Mouse (Mus musculus) forebrain, postnatal 0 days (tissue): ENCODE measurements around the gene Fndc3b. TPM values are rescaled to one million over a fixed set of nuclear protein-coding genes. Genes with fewer than 3 reads are reported as not detected.

ENCODE experiments used
- ATAC-seq: fragments of 200-750 bp; cut with Nextera tagmentation; 2 replicates; pipeline ENCODE4 v1.8.0; 2017; ENCODE audit warnings: mild to moderate bottlenecking, moderate library complexity
- DNase-seq: peaks from one replicate; pipeline ENCODE4 v3.0.0-alpha.2; 2015
- H3K27ac ChIP-seq: fragments of 300-500 bp; sonication (generic); 2 replicates; pipeline ENCODE4 v1.5.1; 2014; ENCODE audit warnings: low read depth, mild to moderate bottlenecking, antibody characterized with exemption, low read length, moderate library complexity, mixed read lengths
- H3K27me3 ChIP-seq: fragments of 300-500 bp; sonication (generic); 2 replicates; pipeline ENCODE4 v1.6.1; 2014; ENCODE audit warnings: mild to moderate bottlenecking, low read length, mixed read lengths; ENCODE audit not compliant: insufficient read depth
- H3K36me3 ChIP-seq: fragments of 300-500 bp; sonication (generic); 2 replicates; pipeline ENCODE4 v1.6.1; 2014; ENCODE audit warnings: mild to moderate bottlenecking, moderate library complexity; ENCODE audit not compliant: insufficient read depth
- H3K4me1 ChIP-seq: fragments of 300-500 bp; sonication (generic); 2 replicates; pipeline ENCODE4 v1.6.1; 2014; ENCODE audit warnings: antibody characterized with exemption; ENCODE audit not compliant: insufficient read depth
- H3K4me2 ChIP-seq: fragments of 300-500 bp; sonication (generic); 2 replicates; pipeline ENCODE4 v1.6.1; 2014; ENCODE audit warnings: low read depth, mild to moderate bottlenecking, moderate library complexity
- H3K4me3 ChIP-seq: fragments of 300-500 bp; sonication (generic); 2 replicates; pipeline ENCODE4 v1.5.1; 2014; ENCODE audit warnings: low read depth, low read length, mixed read lengths
- H3K9ac ChIP-seq: fragments of 300-500 bp; sonication (generic); 2 replicates; pipeline ENCODE4 v1.6.1; 2014; ENCODE audit warnings: mild to moderate bottlenecking
- H3K9me3 ChIP-seq: fragments of 300-500 bp; sonication (generic); 2 replicates; pipeline ENCODE4 v1.6.1; 2016; ENCODE audit warnings: low read length
- CTCF ChIP-seq: sonication (generic); IDR thresholded peaks from 2 replicates; pipeline ENCODE4 v1.5.1; 2016; ENCODE audit warnings: antibody characterized with exemption, control low read depth, low read depth
- WGBS: fragments of 180-500 bp; shearing (Covaris S2); extraction: QIAGEN DNeasy Blood & Tissue Kit; methylation state at CpG from one replicate; pipeline ENCODE4 v1.1.7; 2014; 5-methylcytosine and 5-hydroxymethylcytosine counted together
- polyA plus RNA-seq: library from polyadenylated mRNA; unstranded; fragments of >200 nt; fragmentation: Nextera tagmentation; extraction: Ambion mirVana; gene quantifications from 2 replicates; pipeline ENCODE4 v1.2.1, GENCODE M21; 2015
- total RNA-seq: library from RNA; depleted of rRNA; stranded (reverse); fragments of >200 nt; gene quantifications from 2 replicates; pipeline ENCODE4 v1.2.3, GENCODE M21; 2014

Fndc3b gene
- total and polyA plus RNA-seq, 2 experiments from 2014 or later, result 5.7 to 18.3 TPM

GRCm38 (mm10) chr3:27561921-27562320, 149.2 kb downstream of the Fndc3b start:
- no peak for ATAC-seq
- Histone ChIP-seq H3K4me3 (no peak overlapping the region), H3K4me1 (no peaks in the 10 kb centered on the region), H3K27ac (no peak overlapping the region), H3K4me2 (no peak overlapping the region), H3K9ac (no peak overlapping the region), H3K36me3 (no peaks in the 10 kb centered on the region), H3K9me3 (no peaks in the 10 kb centered on the region), H3K27me3 (no peaks in the 10 kb centered on the region)
- peak; percentile 6 for DNase-seq
- WGBS, result 93% methylated on average over 2 of the region's 2 CpGs
- no peak for TF ChIP-seq CTCF

- Histone ChIP-seq H3K27ac (no peak overlapping the region), H3K9me3 (no peaks in the 10 kb centered on the region), H3K9ac (no peak overlapping the region), H3K4me2 (no peak overlapping the region), H3K27me3 (no peaks in the 10 kb centered on the region), H3K4me1 (no peaks in the 10 kb centered on the region), H3K36me3 (no peaks in the 10 kb centered on the region), H3K4me3 (no peak overlapping the region)
- no peak for TF ChIP-seq CTCF
- WGBS, result 94% methylated on average over 4 of the region's 4 CpGs
- no peak for ATAC-seq
- DNase-seq, result no peak
Measured at GRCm38 (mm10) chr3:27559316-27559715, 151.8 kb downstream of the Fndc3b start.

GRCm38 (mm10) chr3:27557100-27558004, 153.8 kb downstream of the Fndc3b start:
- Histone ChIP-seq H3K27ac (no peak overlapping the region), H3K4me2 (no peak overlapping the region), H3K27me3 (no peaks in the 10 kb centered on the region), H3K36me3 (no peaks in the 10 kb centered on the region), H3K9ac (no peak overlapping the region), H3K4me3 (no peak overlapping the region), H3K4me1 (no peaks in the 10 kb centered on the region), H3K9me3 (no peaks in the 10 kb centered on the region)
- ATAC-seq, result no peak
- WGBS, result 90% methylated on average over 4 of the region's 4 CpGs
- no peak for DNase-seq
- TF ChIP-seq CTCF, result no peak

- no peak overlapping the region for H3K4me3 ChIP-seq
- no peaks in the 10 kb centered on the region for H3K36me3 ChIP-seq
- no peak overlapping the region for H3K4me2 ChIP-seq
- no peak for TF ChIP-seq CTCF
- H3K9me3 ChIP-seq, result no peaks in the 10 kb centered on the region
- DNase-seq (no peak), ATAC-seq (no peak)
- H3K27ac ChIP-seq, result no peak overlapping the region
- no peaks in the 10 kb centered on the region for H3K4me1 ChIP-seq
- H3K27me3 ChIP-seq, result no peaks in the 10 kb centered on the region
- WGBS, result 81% methylated on average over 3 of the region's 3 CpGs
- no peak overlapping the region for H3K9ac ChIP-seq
Measured at GRCm38 (mm10) chr3:27555401-27555940, 155.6 kb downstream of the Fndc3b start.

GRCm38 (mm10) chr3:27554325-27554724, 156.8 kb downstream of the Fndc3b start:
- Histone ChIP-seq H3K27ac (no peak overlapping the region), H3K4me1 (no peaks in the 10 kb centered on the region), H3K27me3 (no peaks in the 10 kb centered on the region), H3K9me3 (no peaks in the 10 kb centered on the region), H3K4me3 (no peak overlapping the region), H3K4me2 (no peak overlapping the region), H3K9ac (no peak overlapping the region), H3K36me3 (no peaks in the 10 kb centered on the region; the same call in 1 of the 2 replicates)
- no peak for ATAC-seq
- DNase-seq, result no peak
- TF ChIP-seq CTCF, result no peak
- WGBS, result 79% methylated on average over 3 of the region's 3 CpGs

- 94% methylated on average over 3 of the region's 3 CpGs for WGBS
- H3K9ac ChIP-seq, result no peak overlapping the region
- no peak for ATAC-seq
- no peak overlapping the region for H3K27ac ChIP-seq
- H3K4me2 ChIP-seq, result no peak overlapping the region
- DNase-seq, result no peak
- H3K4me3 ChIP-seq, result no peak overlapping the region
- H3K27me3 ChIP-seq, result no peaks in the 10 kb centered on the region
- no peaks in the 10 kb centered on the region; the same call in 1 of the 2 replicates for H3K36me3 ChIP-seq
- TF ChIP-seq CTCF, result no peak
- H3K4me1 ChIP-seq, result no peaks in the 10 kb centered on the region
- H3K9me3 ChIP-seq, result no peaks in the 10 kb centered on the region
Measured at GRCm38 (mm10) chr3:27553781-27554180, 157.3 kb downstream of the Fndc3b start.

- DNase-seq (no peak), ATAC-seq (no peak)
- H3K27me3 ChIP-seq, result no peaks in the 10 kb centered on the region
- H3K4me1 ChIP-seq, result no peaks in the 10 kb centered on the region
- no peak overlapping the region for H3K4me2 ChIP-seq
- no peak overlapping the region for H3K4me3 ChIP-seq
- TF ChIP-seq CTCF, result no peak
- H3K9me3 ChIP-seq, result no peaks in the 10 kb centered on the region
- no peaks in the 10 kb centered on the region; the same call in 1 of the 2 replicates for H3K36me3 ChIP-seq
- H3K27ac ChIP-seq, result no peak overlapping the region
- no peak overlapping the region for H3K9ac ChIP-seq
- WGBS, result 92% methylated on average over 3 of the region's 3 CpGs
Measured at GRCm38 (mm10) chr3:27551005-27551404, 160.1 kb downstream of the Fndc3b start.
